Mouse (Mus musculus) cerebellum, adult 2 months (tissue): ENCODE data around the gene Pkn1. TPM values are rescaled to one million over a fixed set of nuclear protein-coding genes. Genes with fewer than 3 reads are reported as not detected.

Experiments used
- DNase-seq, 2 experiments: peaks; one replicate each; pipeline ENCODE4 v3.0.0; 2021
- H3K27ac ChIP-seq: fragments of 200-500 bp; 2 replicates; pipeline ENCODE4 v1.5.1; 2012; ENCODE audit warnings: low read length, control low read depth, inconsistent platforms; ENCODE audit not compliant: insufficient read depth
- H3K27me3 ChIP-seq: fragments of 200-500 bp; 2 replicates; pipeline ENCODE4 v1.6.1; 2012; ENCODE audit warnings: inconsistent platforms, mild to moderate bottlenecking, low read length, moderate library complexity; ENCODE audit not compliant: control insufficient read depth, insufficient read depth
- H3K4me1 ChIP-seq: fragments of 200-500 bp; 2 replicates; pipeline ENCODE4 v1.6.1; 2011; ENCODE audit warnings: low read length; ENCODE audit not compliant: control insufficient read depth, insufficient read depth
- H3K4me3 ChIP-seq: fragments of 200-500 bp; replicated peaks from 2 replicates; pipeline ENCODE3; 2011; ENCODE audit warnings: mild to moderate bottlenecking, low read depth, low read length, control low read depth; ENCODE audit not compliant: insufficient read depth
- CTCF ChIP-seq: fragments of 200-500 bp; IDR thresholded peaks from 2 replicates; pipeline ENCODE4 v1.5.1; 2011; ENCODE audit warnings: low read depth, mild to moderate bottlenecking, control low read depth, low read length, moderate library complexity, borderline replicate concordance; ENCODE audit not compliant: insufficient read depth
- POLR2A ChIP-seq: fragments of 200-500 bp; IDR thresholded peaks from 2 replicates; pipeline ENCODE4 v1.6.1; 2011; ENCODE audit warnings: low read length, control low read depth, borderline replicate concordance; ENCODE audit not compliant: insufficient read depth
- WGBS: fragments of 180-500 bp; shearing (Covaris S2); methylation state at CpG from one replicate; pipeline ENCODE4 v1.1.7; 2018; 5-methylcytosine and 5-hydroxymethylcytosine counted together
- polyA plus RNA-seq: library from polyadenylated mRNA; depleted of rRNA; stranded (reverse); fragments of >200 nt; gene quantifications from 2 replicates; pipeline ENCODE4 v1.2.3, GENCODE M21; 2012

Gene Pkn1
- polyA plus RNA-seq, 1 experiment, result 59.8 TPM

GRCm38 (mm10) chr8:83729009-83729807 lies 30.2 kb upstream of the Pkn1 start:
- no peak for DNase-seq
- 81% methylated on average over 11 of the region's 11 CpGs for WGBS

GRCm38 (mm10) chr8:83725521-83726102 lies 26.6 kb upstream of the Pkn1 start:
- TF ChIP-seq CTCF (no peak), POLR2A (no peak)
- WGBS, result 94% methylated on average over 8 of the region's 8 CpGs
- H3K4me1 ChIP-seq, result no peaks in the 10 kb centered on the region
- H3K27ac ChIP-seq, result no peak overlapping the region
- DNase-seq, result no peak
- no peak overlapping the region for H3K4me3 ChIP-seq
- no peaks in the 10 kb centered on the region for H3K27me3 ChIP-seq

More at GRCm38 (mm10) chr8:83729009-83729807, 30.2 kb upstream of the Pkn1 start:
- Histone ChIP-seq H3K27me3 (no peaks in the 10 kb centered on the region), H3K4me3 (no peak overlapping the region), H3K27ac (no peak overlapping the region), H3K4me1 (no peaks in the 10 kb centered on the region)
- no peak for TF ChIP-seq POLR2A
- TF ChIP-seq CTCF, result peak; percentile 47; the same call in 1 of the 2 replicates

GRCm38 (mm10) chr8:83724697-83725482 lies 25.9 kb upstream of the Pkn1 start:
- WGBS, result 26% methylated on average over 15 of the region's 15 CpGs
- TF ChIP-seq POLR2A (no peak), CTCF (peak; percentile 89)
- Histone ChIP-seq H3K4me3 (no peak overlapping the region), H3K27ac (no peak overlapping the region), H3K4me1 (no peaks in the 10 kb centered on the region), H3K27me3 (no peaks in the 10 kb centered on the region)
- peak; percentile 74 to 79 for DNase-seq

GRCm38 (mm10) chr8:83723447-83724083 lies 24.6 kb upstream of the Pkn1 start:
- 71% methylated on average over 11 of the region's 11 CpGs for WGBS
- TF ChIP-seq POLR2A, result no peak
- no peak for TF ChIP-seq CTCF

GRCm38 (mm10) chr8:83722631-83723030 lies 23.7 kb upstream of the Pkn1 start:
- Histone ChIP-seq H3K27me3 (no peaks in the 10 kb centered on the region), H3K4me1 (no peaks in the 10 kb centered on the region), H3K27ac (no peak overlapping the region), H3K4me3 (no peak overlapping the region)
- DNase-seq, result no peak
- WGBS, result 84% methylated on average over 12 of the region's 12 CpGs
- TF ChIP-seq CTCF (no peak), POLR2A (no peak)

More at GRCm38 (mm10) chr8:83723447-83724083, 24.6 kb upstream of the Pkn1 start:
- H3K4me3 ChIP-seq, result no peak overlapping the region
- H3K27me3 ChIP-seq, result no peaks in the 10 kb centered on the region
- DNase-seq, result no peak
- H3K27ac ChIP-seq, result no peak overlapping the region
- no peaks in the 10 kb centered on the region for H3K4me1 ChIP-seq

- Histone ChIP-seq H3K27me3 (no peaks in the 10 kb centered on the region), H3K4me1 (0 out of 2 replicates have a peak, but pooled peaks cover 3% of the 10 kb centered on the region), H3K4me3 (no peak overlapping the region), H3K27ac (no peak overlapping the region)
- no peak for TF ChIP-seq POLR2A
- WGBS, result 79% methylated on average over 25 of the region's 25 CpGs
- DNase-seq, result no peak
Measured at GRCm38 (mm10) chr8:83721405-83722025, 22.5 kb upstream of the Pkn1 start.

GRCm38 (mm10) chr8:83719693-83720092 lies 20.7 kb upstream of the Pkn1 start:
- H3K4me3 ChIP-seq, result no peak overlapping the region

More at GRCm38 (mm10) chr8:83719693-83720092, 20.7 kb upstream of the Pkn1 start:
- no peak overlapping the region for H3K27ac ChIP-seq
- H3K4me1 ChIP-seq, result 0 out of 2 replicates have a peak, but pooled peaks cover 3% of the 10 kb centered on the region
- 64% methylated on average over 2 of the region's 2 CpGs for WGBS
- no peak for DNase-seq
- no peak for TF ChIP-seq CTCF
- TF ChIP-seq POLR2A, result no peak
- H3K27me3 ChIP-seq, result no peaks in the 10 kb centered on the region
